Mouse (Mus musculus) bone marrow macrophage, adult 2 months (primary cell): ENCODE measurements around the gene Pygo2.

Source experiments
- CTCF ChIP-seq: IDR thresholded peaks from 2 replicates; pipeline ENCODE4 v1.5.1; 2012; ENCODE audit warnings: low read depth, mild to moderate bottlenecking, low read length, moderate library complexity
- POLR2A ChIP-seq: IDR thresholded peaks from 2 replicates; pipeline ENCODE4 v1.6.1; 2012; ENCODE audit warnings: mild to moderate bottlenecking, low read depth, low read length, borderline replicate concordance

GRCm38 (mm10) chr3:89468268-89468667 is 38.3 kb downstream of the Pygo2 start:
- TF ChIP-seq POLR2A: no peak
- no peak for TF ChIP-seq CTCF
